Mouse (Mus musculus) bone marrow macrophage, adult 2 months (primary cell): ENCODE results near the gene Spata31d1a. TPM values are rescaled to one million over a fixed set of nuclear protein-coding genes. Genes with fewer than 3 reads are reported as not detected.

Experiments
- H3K27ac ChIP-seq: 2 replicates; pipeline ENCODE4 v1.5.1; 2012; ENCODE audit warnings: low read depth, low read length; ENCODE audit not compliant: insufficient read depth
- H3K4me1 ChIP-seq: 2 replicates; pipeline ENCODE4 v1.6.1; 2012; ENCODE audit warnings: low read length; ENCODE audit not compliant: control insufficient read depth, insufficient read depth
- H3K4me3 ChIP-seq: 2 replicates; pipeline ENCODE4 v1.5.1; 2012; ENCODE audit warnings: mild to moderate bottlenecking, low read length, moderate library complexity; ENCODE audit not compliant: insufficient read depth
- CTCF ChIP-seq: IDR thresholded peaks from 2 replicates; pipeline ENCODE4 v1.5.1; 2012; ENCODE audit warnings: low read depth, mild to moderate bottlenecking, low read length, moderate library complexity
- POLR2A ChIP-seq: IDR thresholded peaks from 2 replicates; pipeline ENCODE4 v1.6.1; 2012; ENCODE audit warnings: mild to moderate bottlenecking, low read depth, low read length, borderline replicate concordance
- polyA plus RNA-seq: library from polyadenylated mRNA; stranded (reverse); fragments of >200 nt; gene quantifications from 2 replicates; pipeline ENCODE4 v1.2.4, GENCODE M21; 2012; ENCODE audit not compliant: missing spikeins, insufficient read depth, insufficient read length

Gene Spata31d1a
- polyA plus RNA-seq, 1 experiment = not detected

DNA sequence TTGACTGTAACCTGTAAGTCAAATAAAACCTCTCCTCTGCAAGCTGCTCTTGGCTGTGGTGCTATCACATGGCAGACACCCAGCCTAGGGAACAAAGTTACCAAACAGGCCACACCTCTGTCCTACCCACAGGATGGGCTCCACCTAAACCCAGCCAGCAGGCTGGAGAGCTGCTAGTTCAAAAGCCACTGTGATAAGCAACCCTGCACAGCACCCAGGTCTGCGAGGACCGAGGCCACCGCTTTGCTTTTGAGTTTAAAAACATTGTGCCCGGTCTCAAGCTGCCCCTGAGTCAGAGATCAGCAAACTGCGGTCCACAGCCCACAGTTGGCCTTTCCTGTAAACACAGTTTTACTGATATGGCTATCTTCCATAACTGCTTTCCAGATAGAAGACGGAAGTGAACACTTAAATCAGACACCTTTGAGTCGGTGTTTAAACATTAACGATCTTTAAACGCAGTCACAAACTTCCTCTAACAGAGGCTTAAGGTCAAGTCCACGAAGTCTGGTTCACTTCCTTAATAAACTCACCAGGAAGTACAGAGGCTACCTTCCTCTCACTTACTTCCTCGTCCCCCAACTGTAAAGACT is 41.5 kb downstream of the Spata31d1a start:
- peak overlapping the region; percentile 82 for H3K27ac ChIP-seq
- peak overlapping the region; percentile 25 for H3K4me3 ChIP-seq
- H3K4me1 ChIP-seq = peaks cover 33% of the 10 kb centered on the region
- TF ChIP-seq CTCF = no peak
- TF ChIP-seq POLR2A = no peak

- no peak overlapping the region for H3K27ac ChIP-seq
- no peak for TF ChIP-seq POLR2A
- peaks cover 33% of the 10 kb centered on the region for H3K4me1 ChIP-seq
- H3K4me3 ChIP-seq = no peak overlapping the region
Observed at GRCm38 (mm10) chr13:59667763-59668162, 42.4 kb downstream of the Spata31d1a start.

DNA sequence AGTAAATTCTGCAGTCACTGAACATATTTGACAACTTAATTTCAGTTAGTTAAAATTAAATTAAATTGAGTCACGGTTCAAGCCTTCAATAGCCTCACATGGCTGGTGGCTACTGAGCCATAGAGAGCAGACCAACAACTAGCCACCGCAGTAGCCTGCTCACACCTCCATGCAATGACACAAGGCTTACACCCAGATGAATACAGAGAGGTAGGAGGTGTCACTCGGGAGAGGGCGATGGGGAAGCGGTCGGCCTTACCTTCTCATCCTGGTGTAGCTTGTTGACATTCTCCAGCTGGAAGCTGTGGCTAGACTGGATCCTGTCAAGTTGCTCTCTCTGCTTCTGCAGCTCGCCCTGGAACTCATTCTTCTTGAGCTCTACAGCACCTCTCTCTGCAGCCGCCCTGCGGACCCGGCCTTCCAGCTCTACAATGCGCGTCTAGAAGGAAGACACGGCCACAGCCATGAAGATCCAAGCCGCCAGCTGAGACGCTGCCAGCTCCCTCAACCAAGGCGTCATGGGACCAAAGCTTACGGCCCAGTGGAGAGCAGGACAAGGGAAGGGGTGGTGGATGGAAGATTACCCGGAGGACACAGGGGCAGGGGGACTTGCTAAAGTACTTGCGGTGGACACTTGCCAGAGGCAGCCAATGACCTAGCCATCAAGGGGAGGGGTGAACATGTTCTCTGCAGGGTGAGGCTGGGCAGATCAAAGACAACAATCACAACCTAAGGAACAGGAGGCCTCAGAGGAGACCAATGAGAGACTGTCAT is 46.0 kb downstream of the Spata31d1a start:
- Histone ChIP-seq H3K4me3 (no peak overlapping the region), H3K27ac (no peak overlapping the region), H3K4me1 (peaks cover 27% of the 10 kb centered on the region)
- TF ChIP-seq POLR2A = no peak
- TF ChIP-seq CTCF = no peak

DNA sequence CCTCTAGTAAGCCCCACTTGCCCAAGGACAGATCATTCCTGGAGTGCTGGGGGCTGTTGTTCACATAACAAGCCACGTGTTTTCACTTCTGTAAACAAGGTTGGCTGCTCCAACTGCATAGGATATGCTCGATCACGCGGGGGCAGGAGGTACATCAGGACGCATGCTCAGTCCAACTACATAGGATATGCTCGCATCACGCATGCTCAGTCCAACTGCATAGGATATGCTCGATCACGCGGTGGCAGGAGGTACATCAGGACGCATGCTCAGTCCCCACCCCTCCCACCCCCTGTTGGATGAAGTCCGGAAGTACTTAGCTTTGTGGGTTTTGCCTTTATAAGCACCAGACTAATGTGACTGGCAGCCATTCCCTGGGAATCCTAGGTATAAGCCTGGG is 48.2 kb downstream of the Spata31d1a start:
- H3K4me1 ChIP-seq = peaks cover 9% of the 10 kb centered on the region
- no peak overlapping the region for H3K4me3 ChIP-seq
- H3K27ac ChIP-seq = no peak overlapping the region
- TF ChIP-seq POLR2A (no peak), CTCF (no peak)

GRCm38 (mm10) chr13:59661387-59661786 is 48.7 kb downstream of the Spata31d1a start:
- TF ChIP-seq POLR2A = no peak
- TF ChIP-seq CTCF = no peak
- Histone ChIP-seq H3K4me3 (no peak overlapping the region), H3K27ac (no peak overlapping the region), H3K4me1 (peaks cover 10% of the 10 kb centered on the region)

DNA sequence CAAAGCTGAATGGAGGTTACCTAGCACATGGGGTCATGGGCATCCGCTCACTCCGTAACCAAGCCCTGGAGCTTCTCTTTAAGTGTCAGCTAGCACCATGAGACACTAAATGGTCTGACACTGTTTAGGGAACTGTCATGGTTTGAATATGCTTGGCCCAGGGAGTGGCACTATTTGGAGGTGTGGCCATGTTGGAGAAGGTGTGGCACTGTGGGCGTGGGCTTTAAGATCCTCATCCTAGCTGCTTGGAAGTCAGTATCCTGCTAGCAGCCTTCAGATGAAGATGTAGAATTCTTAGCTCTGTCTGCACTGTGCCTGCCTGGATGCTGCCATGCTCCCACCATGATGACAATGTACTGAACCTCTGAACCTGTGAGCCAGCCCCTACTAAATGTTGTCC is 49.8 kb downstream of the Spata31d1a start:
- peaks cover 13% of the 10 kb centered on the region for H3K4me1 ChIP-seq
- no peak overlapping the region for H3K4me3 ChIP-seq
- no peak for TF ChIP-seq CTCF
- no peak for TF ChIP-seq POLR2A
- no peak overlapping the region for H3K27ac ChIP-seq

DNA sequence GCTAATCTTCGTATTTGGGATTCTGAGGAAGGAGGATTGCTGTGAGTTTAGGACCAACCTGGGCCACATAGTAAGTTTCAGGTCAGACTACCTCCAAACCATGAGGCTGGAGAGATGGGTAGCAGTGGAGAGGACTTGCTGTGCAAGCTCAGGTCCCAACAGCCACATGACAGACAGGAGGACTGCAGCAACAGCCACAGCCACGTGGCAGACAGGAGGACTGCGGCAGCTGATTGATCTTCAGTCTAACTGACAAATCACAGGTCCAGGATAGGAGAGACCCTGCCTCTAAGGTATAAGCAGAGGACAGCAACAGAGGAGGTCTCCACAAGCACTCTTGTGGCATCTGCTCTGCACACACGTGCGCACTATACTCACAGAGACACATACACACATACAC is 52.3 kb downstream of the Spata31d1a start:
- H3K4me3 ChIP-seq = no peak overlapping the region
- no peak overlapping the region for H3K27ac ChIP-seq
- no peak for TF ChIP-seq CTCF
- TF ChIP-seq POLR2A = no peak
- H3K4me1 ChIP-seq = peaks cover 13% of the 10 kb centered on the region

DNA sequence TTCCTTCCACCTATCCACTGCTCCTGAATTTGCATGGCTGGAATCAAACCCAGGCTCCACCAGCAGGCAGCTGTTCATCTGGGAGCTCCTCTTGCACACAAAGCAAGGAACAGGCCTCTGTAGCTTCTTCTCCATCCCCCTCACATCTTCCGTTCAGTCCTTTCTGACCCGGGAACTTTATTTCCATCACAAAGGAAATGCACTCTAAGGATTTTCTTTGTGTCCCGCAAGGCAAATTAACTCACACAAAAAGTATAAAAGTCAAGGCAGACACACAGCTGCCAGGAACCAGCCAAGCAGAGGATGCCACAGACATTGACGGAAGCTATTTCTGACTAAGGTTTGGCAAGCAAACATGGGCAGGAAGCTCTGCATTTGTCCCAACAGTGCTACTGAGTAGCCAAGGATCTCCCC is 53.1 kb downstream of the Spata31d1a start:
- TF ChIP-seq CTCF (no peak), POLR2A (no peak)
- H3K4me1 ChIP-seq = peaks cover 13% of the 10 kb centered on the region
- H3K27ac ChIP-seq = no peak overlapping the region
- no peak overlapping the region for H3K4me3 ChIP-seq

DNA sequence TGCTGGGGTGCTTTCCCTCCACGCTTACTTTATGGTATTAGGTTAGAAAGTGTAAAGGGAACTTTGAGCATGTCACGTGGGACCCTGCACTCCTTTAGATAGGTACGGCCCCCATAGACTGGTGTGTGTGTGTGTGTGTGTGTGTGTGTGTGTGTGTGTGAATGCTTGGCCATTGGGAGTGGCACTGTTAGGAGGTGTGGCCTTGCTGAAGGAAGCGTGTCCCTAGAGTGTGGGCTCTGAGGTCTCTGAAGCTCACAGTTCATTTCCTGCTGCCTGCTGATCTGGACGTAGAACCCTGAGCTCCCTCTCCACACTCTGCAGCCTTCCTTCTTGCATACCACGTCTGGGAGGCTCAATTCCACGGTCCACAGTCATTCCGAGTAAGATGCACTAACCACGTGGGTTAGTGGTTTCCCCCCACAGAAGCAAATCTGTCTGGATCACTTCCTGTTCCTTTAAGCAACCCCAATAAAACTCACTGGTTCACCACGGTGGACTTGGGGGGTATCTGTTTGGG is 53.8 kb downstream of the Spata31d1a start:
- Histone ChIP-seq H3K4me3 (no peak overlapping the region), H3K4me1 (peaks cover 13% of the 10 kb centered on the region), H3K27ac (no peak overlapping the region)
- TF ChIP-seq CTCF (no peak), POLR2A (no peak)

DNA sequence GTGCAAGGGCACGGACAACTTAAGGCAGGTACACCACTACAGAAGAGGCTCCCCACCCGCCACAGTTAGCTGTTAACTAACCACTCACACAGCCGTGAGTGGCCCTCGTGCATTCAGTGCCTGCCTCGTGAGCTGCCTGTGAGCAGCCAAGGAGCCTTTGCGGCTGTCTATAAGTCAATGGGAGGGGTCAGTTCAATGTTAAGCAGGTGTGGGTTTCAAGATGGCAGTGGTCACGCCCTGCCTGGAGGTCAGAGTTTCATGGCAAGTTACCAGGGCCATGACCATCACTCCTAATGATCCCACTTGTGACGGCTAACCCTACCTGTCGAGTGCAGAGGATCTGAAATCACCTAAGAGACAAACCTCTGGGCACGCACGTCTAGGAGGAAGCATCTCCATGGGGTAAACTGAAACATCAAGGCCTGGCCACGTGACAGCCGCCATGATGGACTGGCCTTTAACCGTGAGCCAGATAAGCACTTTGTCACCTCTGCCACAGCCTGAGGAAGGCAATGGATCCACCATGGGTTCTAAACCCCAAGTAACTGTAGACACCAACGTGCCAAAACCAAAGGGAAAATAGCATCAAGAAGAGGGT is 54.3 kb downstream of the Spata31d1a start:
- Histone ChIP-seq H3K27ac (no peak overlapping the region), H3K4me1 (peaks cover 13% of the 10 kb centered on the region), H3K4me3 (no peak overlapping the region)
- no peak for TF ChIP-seq POLR2A
- TF ChIP-seq CTCF = no peak
